Mouse (Mus musculus) ES-Bruce4 (cell line): ENCODE results near the gene Slc27a3. TPM values are rescaled to one million over a fixed set of nuclear protein-coding genes. Genes with fewer than 3 reads are reported as not detected.

Source experiments
- H3K27ac ChIP-seq: 2 replicates; pipeline ENCODE4 v1.5.1; 2012; ENCODE audit warnings: low read length, inconsistent platforms; ENCODE audit not compliant: insufficient read depth
- H3K27me3 ChIP-seq: 2 replicates; pipeline ENCODE4 v1.6.1; 2012; ENCODE audit warnings: mild to moderate bottlenecking, low read length, inconsistent platforms; ENCODE audit not compliant: control insufficient read depth, poor library complexity, insufficient read depth, severe bottlenecking
- H3K36me3 ChIP-seq: 2 replicates; pipeline ENCODE4 v1.6.1; 2012; ENCODE audit warnings: inconsistent platforms, mild to moderate bottlenecking, low read length, moderate library complexity; ENCODE audit not compliant: control insufficient read depth, poor library complexity, insufficient read depth, severe bottlenecking
- H3K4me1 ChIP-seq: one replicate; pipeline ENCODE4 v1.8.1; 2011; ENCODE audit warnings: low read length; ENCODE audit not compliant: control insufficient read depth, insufficient read depth
- H3K4me3 ChIP-seq: 2 replicates; pipeline ENCODE4 v1.5.1; 2011; ENCODE audit warnings: low read depth, mild to moderate bottlenecking, low read length
- H3K9ac ChIP-seq: 2 replicates; pipeline ENCODE4 v1.6.1; 2012; ENCODE audit warnings: low read depth, mild to moderate bottlenecking, inconsistent platforms; ENCODE audit not compliant: poor library complexity, severe bottlenecking
- H3K9me3 ChIP-seq: replicated peaks from 2 replicates; pipeline ENCODE4 v1.6.1; 2012; ENCODE audit warnings: mild to moderate bottlenecking, low read length, inconsistent platforms; ENCODE audit not compliant: control insufficient read depth, poor library complexity, insufficient read depth, severe bottlenecking
- CTCF ChIP-seq: IDR thresholded peaks from one replicate; pipeline ENCODE4 v1.8.1; 2011; ENCODE audit warnings: low read depth, low read length
- EP300 ChIP-seq: IDR thresholded peaks from 2 replicates; pipeline ENCODE4 v1.6.1; 2011; ENCODE audit warnings: low read depth, low read length; ENCODE audit not compliant: insufficient read depth
- POLR2A ChIP-seq: IDR thresholded peaks from one replicate; pipeline ENCODE4 v1.8.1; 2011; ENCODE audit warnings: low read length; ENCODE audit not compliant: insufficient read depth
- polyA plus RNA-seq: library from polyadenylated mRNA; stranded (reverse); fragments of >200 nt; gene quantifications from 2 replicates; pipeline ENCODE4 v1.2.4, GENCODE M21; 2011; ENCODE audit warnings: low read depth; ENCODE audit not compliant: missing spikeins, insufficient read depth, insufficient read length

Gene Slc27a3
- polyA plus RNA-seq, 1 experiment: 12.5 TPM

GRCm38 (mm10) chr3:90381727-90382126 is 8.0 kb downstream of the Slc27a3 start:
- H3K9ac ChIP-seq: no peak overlapping the region
- no peak overlapping the region for H3K27ac ChIP-seq

GRCm38 (mm10) chr3:90378496-90378895 is 11.2 kb downstream of the Slc27a3 start:
- no peaks in the 10 kb centered on the region for H3K9me3 ChIP-seq
- H3K36me3 ChIP-seq: no peaks in the 10 kb centered on the region
- H3K27me3 ChIP-seq: no peaks in the 10 kb centered on the region
- no peaks in the 10 kb centered on the region for H3K4me1 ChIP-seq
- no peak overlapping the region for H3K9ac ChIP-seq
- no peak overlapping the region for H3K4me3 ChIP-seq
- no peak for TF ChIP-seq EP300
- TF ChIP-seq CTCF: no peak
- no peak for TF ChIP-seq POLR2A
- H3K27ac ChIP-seq: no peak overlapping the region

More at GRCm38 (mm10) chr3:90381727-90382126, 8.0 kb downstream of the Slc27a3 start:
- Histone ChIP-seq H3K27me3 (no peaks in the 10 kb centered on the region), H3K4me1 (no peaks in the 10 kb centered on the region), H3K36me3 (no peaks in the 10 kb centered on the region), H3K9me3 (no peaks in the 10 kb centered on the region), H3K4me3 (no peak overlapping the region)
- no peak for TF ChIP-seq EP300
- TF ChIP-seq CTCF: no peak
- TF ChIP-seq POLR2A: no peak

- no peaks in the 10 kb centered on the region for H3K4me1 ChIP-seq
- H3K36me3 ChIP-seq: no peaks in the 10 kb centered on the region
- no peaks in the 10 kb centered on the region for H3K27me3 ChIP-seq
- H3K9ac ChIP-seq: no peak overlapping the region
- no peak for TF ChIP-seq EP300
- TF ChIP-seq POLR2A: no peak
- TF ChIP-seq CTCF: no peak
- H3K27ac ChIP-seq: no peak overlapping the region
- H3K9me3 ChIP-seq: no peaks in the 10 kb centered on the region
- no peak overlapping the region for H3K4me3 ChIP-seq
Observed at GRCm38 (mm10) chr3:90376247-90376585, 13.5 kb downstream of the Slc27a3 start.

- no peaks in the 10 kb centered on the region for H3K4me1 ChIP-seq
- H3K4me3 ChIP-seq: no peak overlapping the region
- no peak overlapping the region for H3K27ac ChIP-seq
- no peaks in the 10 kb centered on the region for H3K27me3 ChIP-seq
- H3K9me3 ChIP-seq: no peaks in the 10 kb centered on the region
- TF ChIP-seq CTCF: no peak
- H3K36me3 ChIP-seq: no peaks in the 10 kb centered on the region
- no peak overlapping the region for H3K9ac ChIP-seq
Observed at GRCm38 (mm10) chr3:90375562-90376246, 14.0 kb downstream of the Slc27a3 start.

GRCm38 (mm10) chr3:90374368-90374767 is 15.4 kb downstream of the Slc27a3 start:
- no peak overlapping the region for H3K9ac ChIP-seq
- no peak overlapping the region for H3K4me3 ChIP-seq
- no peaks in the 10 kb centered on the region for H3K36me3 ChIP-seq
- no peaks in the 10 kb centered on the region for H3K27me3 ChIP-seq
- TF ChIP-seq EP300 (no peak), CTCF (no peak), POLR2A (no peak)
- no peaks in the 10 kb centered on the region for H3K9me3 ChIP-seq
- no peak overlapping the region for H3K27ac ChIP-seq
- H3K4me1 ChIP-seq: no peaks in the 10 kb centered on the region

- H3K4me1 ChIP-seq: no peaks in the 10 kb centered on the region
- no peak overlapping the region for H3K4me3 ChIP-seq
- no peak for TF ChIP-seq EP300
- TF ChIP-seq CTCF: peak; percentile 46
- no peak overlapping the region for H3K9ac ChIP-seq
- H3K27me3 ChIP-seq: no peaks in the 10 kb centered on the region
- no peak overlapping the region for H3K27ac ChIP-seq
- H3K9me3 ChIP-seq: no peaks in the 10 kb centered on the region
- H3K36me3 ChIP-seq: no peaks in the 10 kb centered on the region
Observed at GRCm38 (mm10) chr3:90373432-90374028, 16.2 kb downstream of the Slc27a3 start.
